Mouse (Mus musculus) hindbrain, embryonic 15.5 days (tissue): Measurements from ENCODE around the gene Trmt10a. TPM values are rescaled to one million over a fixed set of nuclear protein-coding genes. Genes with fewer than 3 reads are reported as not detected.

Experiments used
- ATAC-seq: fragments of 200-750 bp; cut with Nextera tagmentation; 2 replicates; pipeline ENCODE4 v1.8.0; 2017; ENCODE audit warnings: low read depth, moderate number of reproducible peaks, moderate TSS enrichment; ENCODE audit not compliant: low FRiP score
- H3K27ac ChIP-seq: fragments of 300-500 bp; sonication (generic); replicated peaks from 2 replicates; pipeline ENCODE4 v1.5.1; 2015; ENCODE audit warnings: mild to moderate bottlenecking, inconsistent platforms
- H3K27me3 ChIP-seq: fragments of 300-500 bp; sonication (generic); 2 replicates; pipeline ENCODE4 v1.6.1; 2015; ENCODE audit warnings: control low read depth, inconsistent platforms
- H3K36me3 ChIP-seq: fragments of 300-500 bp; sonication (generic); 2 replicates; pipeline ENCODE4 v1.6.1; 2015; ENCODE audit warnings: control low read depth, inconsistent platforms
- H3K4me1 ChIP-seq: fragments of 300-500 bp; sonication (generic); replicated peaks from 2 replicates; pipeline ENCODE4 v1.6.1; 2015; ENCODE audit warnings: control low read depth, inconsistent platforms
- H3K4me2 ChIP-seq: fragments of 300-500 bp; sonication (generic); 2 replicates; pipeline ENCODE4 v1.6.1; 2015; ENCODE audit warnings: moderate library complexity, mild to moderate bottlenecking, inconsistent platforms
- H3K4me3 ChIP-seq: fragments of 300-500 bp; sonication (generic); 2 replicates; pipeline ENCODE4 v1.5.1; 2015; ENCODE audit warnings: mild to moderate bottlenecking, inconsistent platforms
- H3K9ac ChIP-seq: fragments of 300-500 bp; sonication (generic); 2 replicates; pipeline ENCODE4 v1.6.1; 2015; ENCODE audit warnings: inconsistent platforms
- H3K9me3 ChIP-seq: fragments of 300-500 bp; sonication (generic); 2 replicates; pipeline ENCODE4 v1.6.1; 2016; ENCODE audit warnings: control low read depth, inconsistent platforms
- WGBS: fragments of 180-500 bp; shearing (Covaris S2); methylation state at CpG from one replicate; pipeline ENCODE4 v1.1.7; 2015; 5-methylcytosine and 5-hydroxymethylcytosine counted together
- polyA plus RNA-seq: library from polyadenylated mRNA; unstranded; fragments of >200 nt; fragmentation: Nextera tagmentation; extraction: Ambion mirVana; gene quantifications from 2 replicates; pipeline ENCODE4 v1.2.1, GENCODE M21; 2015

The Trmt10a gene
- 6.9 and 7.4 TPM in 2 replicates for polyA plus RNA-seq

DNA sequence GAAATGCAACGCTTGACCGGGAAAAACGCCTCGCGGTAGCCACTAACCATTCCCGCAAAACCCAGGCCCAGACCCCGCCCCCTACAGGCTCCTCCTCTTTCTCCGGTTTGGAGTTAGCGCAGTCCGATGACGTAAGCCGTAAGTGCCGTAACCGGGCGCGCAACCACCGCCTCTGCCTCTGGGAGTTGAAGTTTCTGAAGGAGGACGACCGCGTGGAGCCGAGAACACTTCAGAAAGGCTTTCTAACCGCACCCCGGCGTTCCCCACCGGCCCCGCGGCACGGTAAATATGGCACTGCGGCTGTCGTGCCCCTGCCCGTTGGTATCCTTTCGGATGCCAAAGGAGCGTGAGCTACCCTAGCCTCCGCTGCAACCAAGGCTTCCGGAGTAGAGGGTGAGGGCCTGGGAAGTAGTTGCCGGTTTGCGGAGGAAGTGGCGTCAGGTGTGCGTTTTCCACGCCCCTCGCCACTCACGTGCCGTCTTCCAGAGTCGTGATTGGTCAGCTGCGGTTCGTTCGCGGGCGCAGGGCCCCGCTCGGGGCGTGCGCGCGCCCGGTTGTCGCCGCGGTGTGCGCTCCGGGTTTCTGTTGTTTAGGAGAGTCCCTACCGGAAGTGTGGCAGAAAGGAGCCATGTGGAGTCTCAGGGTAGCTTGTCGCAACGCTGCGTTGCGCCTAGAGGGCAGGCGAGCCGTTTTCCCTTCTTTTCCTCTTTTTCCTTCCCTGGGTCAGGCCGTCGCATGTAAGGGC is at the start of gene Trmt10a:
Gene Trmt10a, plus strand, starts transcription at position 134 of the 745 bp plus-strand sequence.
- H3K4me3 ChIP-seq: peak within 1 kb of the TSS; percentile 89
- no peaks in the 10 kb centered on the region for H3K27me3 ChIP-seq
- peak within 1 kb of the TSS; percentile 82 for H3K9ac ChIP-seq
- H3K4me2 ChIP-seq: peak within 1 kb of the TSS; percentile 87
- peaks cover 8% of the 10 kb centered on the region for H3K4me1 ChIP-seq
- peak within 1 kb of the TSS; percentile 100 for H3K27ac ChIP-seq
- H3K36me3 ChIP-seq: no peaks in the 10 kb centered on the region
- H3K9me3 ChIP-seq: no peaks in the 10 kb centered on the region
- WGBS: under 1% methylated on average over 70 of the region's 70 CpGs
- ATAC-seq: peak; percentile 99

- 0 out of 2 replicates have a peak, but pooled peaks cover 7% of the 10 kb centered on the region for H3K4me1 ChIP-seq
- H3K27me3 ChIP-seq: no peaks in the 10 kb centered on the region
- no peaks in the 10 kb centered on the region for H3K9me3 ChIP-seq
- no peaks in the 10 kb centered on the region for H3K36me3 ChIP-seq
- no peak overlapping the region for H3K9ac ChIP-seq
- no peak overlapping the region for H3K4me2 ChIP-seq
- H3K27ac ChIP-seq: peak overlapping the region; percentile 55; the same call in 1 of the 2 replicates
- no peak for ATAC-seq
- 76% methylated on average over 3 of the region's 3 CpGs for WGBS
- H3K4me3 ChIP-seq: no peak overlapping the region
Observed at GRCm38 (mm10) chr3:138095301-138095700, 47.9 kb upstream of the Trmt10a start.

DNA sequence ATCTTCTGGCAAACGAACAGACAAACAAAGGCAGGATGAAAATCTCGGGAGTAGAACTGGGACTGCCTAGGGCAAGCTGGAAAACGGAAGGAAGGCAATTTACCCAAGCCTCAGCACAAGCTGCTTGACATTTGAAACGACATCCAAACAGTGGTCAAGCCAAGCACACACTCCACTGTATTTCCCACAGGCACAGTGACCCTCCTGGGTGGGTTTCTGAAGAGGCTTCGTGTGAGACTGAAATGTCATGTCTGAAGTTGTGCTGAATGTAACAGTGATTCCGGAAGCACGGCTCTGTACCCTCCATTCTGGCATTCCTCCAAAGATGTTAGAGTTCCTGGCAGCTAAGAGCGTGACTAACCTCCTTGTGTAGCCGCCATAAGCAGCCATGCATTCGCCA is 47.5 kb upstream of the Trmt10a start:
- H3K27me3 ChIP-seq: no peaks in the 10 kb centered on the region
- ATAC-seq: peak; percentile 79
- H3K36me3 ChIP-seq: no peaks in the 10 kb centered on the region
- 0 out of 2 replicates have a peak, but pooled peaks cover 7% of the 10 kb centered on the region for H3K4me1 ChIP-seq
- 42% methylated on average over 10 of the region's 10 CpGs for WGBS
- H3K9me3 ChIP-seq: no peaks in the 10 kb centered on the region
- no peak overlapping the region for H3K4me2 ChIP-seq
- H3K27ac ChIP-seq: peak overlapping the region; percentile 55; the same call in 1 of the 2 replicates
- H3K9ac ChIP-seq: no peak overlapping the region
- no peak overlapping the region for H3K4me3 ChIP-seq

GRCm38 (mm10) chr3:138096263-138097028 is 46.8 kb upstream of the Trmt10a start:
- ATAC-seq: no peak
- Histone ChIP-seq H3K27me3 (no peaks in the 10 kb centered on the region), H3K36me3 (no peaks in the 10 kb centered on the region), H3K9ac (no peak overlapping the region), H3K4me3 (no peak overlapping the region), H3K9me3 (no peaks in the 10 kb centered on the region), H3K4me2 (no peak overlapping the region), H3K27ac (no peak overlapping the region), H3K4me1 (0 out of 2 replicates have a peak, but pooled peaks cover 7% of the 10 kb centered on the region)
- WGBS: 77% methylated on average over 19 of the region's 19 CpGs

DNA sequence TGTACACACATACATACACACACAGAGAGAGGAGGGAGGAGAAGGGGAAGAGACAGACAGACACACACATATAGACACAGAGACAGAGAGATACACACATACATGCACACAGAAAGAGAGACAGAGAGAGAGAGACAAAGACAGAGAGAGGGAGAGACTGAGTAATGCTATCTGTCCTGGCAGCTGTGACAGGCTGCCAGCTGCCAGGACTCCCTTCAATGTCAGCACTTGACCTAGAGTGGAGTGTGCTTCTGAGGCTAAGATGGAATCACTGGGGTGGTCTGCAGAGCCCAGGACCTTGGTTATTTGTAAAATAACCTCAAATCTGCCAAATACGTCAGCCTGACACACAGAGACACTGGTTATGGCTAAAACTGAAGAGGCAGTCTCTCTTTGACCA is 45.5 kb upstream of the Trmt10a start:
- Histone ChIP-seq H3K4me1 (0 out of 2 replicates have a peak, but pooled peaks cover 7% of the 10 kb centered on the region), H3K4me3 (no peak overlapping the region), H3K27me3 (no peaks in the 10 kb centered on the region), H3K4me2 (no peak overlapping the region), H3K36me3 (no peaks in the 10 kb centered on the region), H3K27ac (no peak overlapping the region), H3K9me3 (no peaks in the 10 kb centered on the region), H3K9ac (peak overlapping the region; percentile 3; the same call in 1 of the 2 replicates)
- ATAC-seq: no peak
- WGBS: 87% methylated on average over 1 of the region's 1 CpGs

DNA sequence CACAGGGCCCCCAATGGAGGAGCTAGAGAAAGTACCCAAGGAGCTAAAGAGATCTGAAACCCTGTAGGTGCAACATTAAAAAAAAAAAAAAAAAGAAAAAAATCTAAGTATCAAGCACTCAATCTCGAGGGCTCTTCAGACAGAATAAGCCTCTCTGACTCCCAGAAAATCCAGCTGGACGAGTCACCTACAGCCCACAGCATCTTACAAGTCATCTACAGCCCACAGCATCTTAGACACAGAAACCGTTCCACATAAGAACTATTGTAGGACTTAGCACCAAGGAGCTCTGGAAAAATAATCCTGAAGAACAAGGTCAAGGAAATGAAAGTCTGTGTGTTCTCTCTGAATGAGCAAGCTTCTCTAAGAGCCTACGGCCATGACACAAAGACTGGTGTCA is 41.3 kb upstream of the Trmt10a start:
- no peak overlapping the region for H3K4me2 ChIP-seq
- no peak overlapping the region for H3K9ac ChIP-seq
- 94% methylated on average over 4 of the region's 4 CpGs for WGBS
- H3K27ac ChIP-seq: no peak overlapping the region
- H3K27me3 ChIP-seq: no peaks in the 10 kb centered on the region
- H3K36me3 ChIP-seq: no peaks in the 10 kb centered on the region
- H3K4me3 ChIP-seq: no peak overlapping the region
- no peak for ATAC-seq
- H3K9me3 ChIP-seq: no peaks in the 10 kb centered on the region
- no peaks in the 10 kb centered on the region for H3K4me1 ChIP-seq

- Histone ChIP-seq H3K27ac (no peak overlapping the region), H3K4me3 (no peak overlapping the region), H3K9ac (no peak overlapping the region), H3K4me1 (no peaks in the 10 kb centered on the region), H3K27me3 (no peaks in the 10 kb centered on the region), H3K36me3 (no peaks in the 10 kb centered on the region), H3K9me3 (no peaks in the 10 kb centered on the region), H3K4me2 (no peak overlapping the region)
- WGBS: 95% methylated on average over 4 of the region's 4 CpGs
- ATAC-seq: no peak
Observed at GRCm38 (mm10) chr3:138103690-138104089, 39.6 kb upstream of the Trmt10a start.

DNA sequence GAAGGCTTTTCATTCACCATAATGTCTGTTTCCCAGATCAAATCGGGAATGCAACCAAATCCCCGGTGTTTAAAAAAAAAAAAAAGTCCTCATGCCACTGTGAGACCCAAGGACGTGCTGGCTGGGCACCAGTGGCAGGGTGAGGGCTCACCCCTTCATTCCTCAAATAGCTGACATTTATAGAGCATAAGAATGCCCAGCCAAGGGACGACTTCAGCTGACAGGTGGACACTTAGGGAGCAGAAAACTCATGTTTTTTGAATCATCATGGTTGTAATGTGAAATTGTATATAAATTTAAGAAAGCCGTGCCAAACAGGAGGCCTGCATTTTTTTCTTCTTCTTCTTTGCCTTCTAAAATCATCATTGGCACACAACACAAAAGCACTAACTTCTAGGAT is 38.2 kb upstream of the Trmt10a start:
- Histone ChIP-seq H3K9ac (no peak overlapping the region), H3K4me2 (no peak overlapping the region), H3K27ac (no peak overlapping the region), H3K4me1 (no peaks in the 10 kb centered on the region), H3K36me3 (no peaks in the 10 kb centered on the region), H3K4me3 (no peak overlapping the region), H3K9me3 (no peaks in the 10 kb centered on the region), H3K27me3 (no peaks in the 10 kb centered on the region)
- ATAC-seq: no peak
- WGBS: 70% methylated on average over 5 of the region's 5 CpGs

GRCm38 (mm10) chr3:138106887-138107286 is 36.4 kb upstream of the Trmt10a start:
- no peaks in the 10 kb centered on the region for H3K4me1 ChIP-seq
- WGBS: 95% methylated on average over 10 of the region's 10 CpGs
- no peaks in the 10 kb centered on the region for H3K9me3 ChIP-seq
- no peak overlapping the region for H3K4me3 ChIP-seq
- no peak overlapping the region for H3K4me2 ChIP-seq
- no peak overlapping the region for H3K9ac ChIP-seq
- H3K27me3 ChIP-seq: no peaks in the 10 kb centered on the region
- ATAC-seq: no peak
- H3K36me3 ChIP-seq: no peaks in the 10 kb centered on the region
- no peak overlapping the region for H3K27ac ChIP-seq

DNA sequence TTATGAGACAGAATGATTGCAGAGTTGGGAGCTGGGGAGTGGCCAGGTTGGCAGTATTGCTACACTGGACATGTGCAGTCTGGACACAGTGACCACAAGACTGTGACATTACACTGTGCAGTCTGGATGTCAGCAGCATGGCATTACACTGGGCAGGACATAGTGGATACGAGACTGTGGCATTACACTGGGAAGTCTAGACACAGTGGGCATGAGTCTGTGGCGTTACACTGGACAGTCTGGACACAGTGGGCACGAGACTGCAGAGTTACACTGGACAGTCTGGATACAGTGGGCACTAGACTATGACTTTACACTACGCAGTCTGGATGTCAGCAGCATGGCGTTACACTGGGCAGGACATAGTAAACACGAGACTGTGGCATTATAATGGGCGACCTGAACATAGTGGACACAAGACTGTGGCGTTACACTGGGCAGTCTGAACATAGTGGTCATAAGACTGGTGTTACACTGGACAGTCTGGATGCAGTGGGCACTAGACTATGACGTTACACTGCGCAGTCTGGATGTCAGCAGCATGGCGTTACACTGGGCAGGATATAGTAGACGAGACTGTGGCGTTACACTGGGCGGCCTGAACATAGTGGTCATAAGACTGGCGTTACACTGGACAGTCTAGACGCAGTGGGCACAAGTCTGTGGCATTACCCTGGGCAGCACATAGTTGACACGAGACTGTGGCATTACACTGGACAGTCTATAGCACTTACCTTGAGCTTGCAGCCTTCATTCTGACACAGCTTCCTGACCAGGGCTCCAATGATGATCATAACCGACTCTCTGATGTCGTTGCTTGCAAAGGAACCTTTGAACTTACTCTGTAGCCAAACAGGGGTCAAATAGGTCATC is 32.1 kb upstream of the Trmt10a start:
- H3K9ac ChIP-seq: no peak overlapping the region
- no peaks in the 10 kb centered on the region for H3K27me3 ChIP-seq
- H3K36me3 ChIP-seq: no peaks in the 10 kb centered on the region
- H3K4me1 ChIP-seq: no peaks in the 10 kb centered on the region
- no peak overlapping the region for H3K4me3 ChIP-seq
- ATAC-seq: peak; percentile 48; the same call in 1 of the 2 replicates
- no peak overlapping the region for H3K4me2 ChIP-seq
- no peaks in the 10 kb centered on the region for H3K9me3 ChIP-seq
- H3K27ac ChIP-seq: no peak overlapping the region
- 95% methylated on average over 19 of the region's 19 CpGs for WGBS

- no peaks in the 10 kb centered on the region for H3K4me1 ChIP-seq
- no peak overlapping the region for H3K4me3 ChIP-seq
- no peaks in the 10 kb centered on the region for H3K27me3 ChIP-seq
- WGBS: 85% methylated on average over 17 of the region's 17 CpGs
- H3K27ac ChIP-seq: no peak overlapping the region
- H3K9me3 ChIP-seq: no peaks in the 10 kb centered on the region
- no peak for ATAC-seq
- H3K4me2 ChIP-seq: no peak overlapping the region
- no peaks in the 10 kb centered on the region for H3K36me3 ChIP-seq
- H3K9ac ChIP-seq: no peak overlapping the region
Observed at GRCm38 (mm10) chr3:138114106-138114505, 29.1 kb upstream of the Trmt10a start.
